Mouse (Mus musculus) monocyte, adult 2 months (primary cell): ENCODE data around the gene Zfp661.

Experiments used
- DNase-seq, 2 experiments: peaks; one replicate each; pipeline ENCODE4 v3.0.0; 2022; ENCODE audit warnings: low spot score in 2 of 2, low read depth in 1 of 2

The Zfp661 gene

GRCm38 (mm10) chr2:127551078-127551477, 35.8 kb downstream of the Zfp661 start:
- no peak for DNase-seq

GRCm38 (mm10) chr2:127550446-127550845, 36.4 kb downstream of the Zfp661 start:
- no peak for DNase-seq

GRCm38 (mm10) chr2:127549711-127550110, 37.2 kb downstream of the Zfp661 start:
- no peak for DNase-seq

GRCm38 (mm10) chr2:127548342-127549074, 38.4 kb downstream of the Zfp661 start:
- no peak for DNase-seq

- DNase-seq = no peak
Measured at GRCm38 (mm10) chr2:127541697-127542096, 45.2 kb downstream of the Zfp661 start.

GRCm38 (mm10) chr2:127541185-127541584, 45.7 kb downstream of the Zfp661 start, which contains the start of gene Prom2:
Gene Prom2, minus strand, starts transcription at chr2:127541467.
- DNase-seq = no peak

GRCm38 (mm10) chr2:127539494-127539893, 47.4 kb downstream of the Zfp661 start:
- no peak for DNase-seq

- no peak for DNase-seq
Measured at GRCm38 (mm10) chr2:127537548-127537947, 49.3 kb downstream of the Zfp661 start.

- DNase-seq = no peak
Measured at GRCm38 (mm10) chr2:127535363-127535762, 51.5 kb downstream of the Zfp661 start.

GRCm38 (mm10) chr2:127532379-127532778, 54.5 kb downstream of the Zfp661 start:
- DNase-seq = no peak

- no peak for DNase-seq
Measured at GRCm38 (mm10) chr2:127531592-127531991, 55.3 kb downstream of the Zfp661 start.

GRCm38 (mm10) chr2:127530418-127530817, 56.5 kb downstream of the Zfp661 start:
- no peak for DNase-seq

- DNase-seq = no peak
Measured at GRCm38 (mm10) chr2:127525004-127525775, 61.7 kb downstream of the Zfp661 start.
